Mouse (Mus musculus) ovary, postnatal 10 days (tissue): ENCODE data around the gene Htatip2.

Experiments used
- DNase-seq: peaks from one replicate; pipeline ENCODE4 v3.0.0; 2022; ENCODE audit warnings: low spot score

The Htatip2 gene

DNA sequence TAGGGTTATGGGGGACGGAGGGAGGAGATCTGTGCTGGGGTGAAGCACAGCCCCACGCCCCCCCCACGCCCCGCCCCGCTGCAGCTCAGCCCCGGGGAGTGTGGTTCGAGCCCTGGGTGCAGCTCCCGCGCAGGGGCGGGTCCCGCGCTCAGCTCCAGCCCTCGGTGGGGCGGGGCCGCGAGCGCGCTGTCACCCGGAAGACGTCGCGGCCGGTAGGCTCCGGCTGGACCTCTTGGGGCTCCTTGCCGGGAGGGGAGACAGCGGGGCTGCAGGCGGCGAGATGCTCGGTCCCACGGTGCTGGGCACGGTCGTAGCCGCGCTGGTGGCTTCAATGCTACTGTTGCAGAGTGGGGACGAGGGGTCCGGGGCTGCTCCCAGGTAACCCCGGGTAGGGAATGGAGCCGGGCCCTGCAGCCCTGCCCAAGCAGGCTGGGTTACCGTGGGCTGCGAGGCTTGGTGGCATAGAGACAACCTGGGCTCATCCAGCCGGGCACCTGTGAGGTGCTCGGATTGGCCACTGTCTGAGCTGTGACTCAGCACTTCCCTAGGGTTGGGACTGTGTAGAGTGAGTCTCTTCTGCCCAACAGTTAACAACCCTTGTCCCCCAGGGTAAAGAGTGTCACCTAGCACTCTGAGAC, at the start of gene Htatip2:
Gene Htatip2 (plus strand): TSS at position 182 of the 638 bp plus-strand sequence.
- DNase-seq, result no peak

DNA sequence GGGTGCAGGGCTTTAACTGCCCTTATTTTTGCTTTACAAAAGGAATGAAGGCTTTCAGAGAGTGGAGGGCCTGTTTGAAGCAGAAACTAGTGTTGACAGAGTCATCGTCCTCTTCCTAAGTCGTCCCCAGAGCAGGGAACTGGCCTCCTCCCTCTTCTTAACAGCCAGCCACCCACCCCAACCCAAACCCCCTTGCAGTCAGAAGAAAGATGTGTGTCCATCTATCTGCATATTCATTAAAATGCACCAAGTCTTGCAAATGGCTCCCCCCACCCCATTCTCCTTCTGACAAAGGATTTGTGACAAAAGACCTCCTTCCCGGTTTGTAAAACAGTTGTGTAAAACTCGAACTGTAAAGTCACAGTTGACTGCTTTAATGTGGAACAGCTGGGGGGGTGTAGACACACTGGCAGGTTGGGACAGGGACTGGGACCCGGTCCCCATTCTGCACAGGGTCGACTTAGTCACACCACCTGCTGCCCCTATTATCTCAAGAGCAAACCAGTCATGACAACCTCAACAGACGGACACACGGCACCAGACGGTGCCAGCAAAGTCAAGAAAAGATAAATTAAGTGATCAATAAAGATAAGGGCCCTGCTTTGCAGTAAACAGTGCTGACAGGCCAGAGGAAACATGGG, 49.4 kb upstream of the Htatip2 start:
- DNase-seq, result no peak

DNA sequence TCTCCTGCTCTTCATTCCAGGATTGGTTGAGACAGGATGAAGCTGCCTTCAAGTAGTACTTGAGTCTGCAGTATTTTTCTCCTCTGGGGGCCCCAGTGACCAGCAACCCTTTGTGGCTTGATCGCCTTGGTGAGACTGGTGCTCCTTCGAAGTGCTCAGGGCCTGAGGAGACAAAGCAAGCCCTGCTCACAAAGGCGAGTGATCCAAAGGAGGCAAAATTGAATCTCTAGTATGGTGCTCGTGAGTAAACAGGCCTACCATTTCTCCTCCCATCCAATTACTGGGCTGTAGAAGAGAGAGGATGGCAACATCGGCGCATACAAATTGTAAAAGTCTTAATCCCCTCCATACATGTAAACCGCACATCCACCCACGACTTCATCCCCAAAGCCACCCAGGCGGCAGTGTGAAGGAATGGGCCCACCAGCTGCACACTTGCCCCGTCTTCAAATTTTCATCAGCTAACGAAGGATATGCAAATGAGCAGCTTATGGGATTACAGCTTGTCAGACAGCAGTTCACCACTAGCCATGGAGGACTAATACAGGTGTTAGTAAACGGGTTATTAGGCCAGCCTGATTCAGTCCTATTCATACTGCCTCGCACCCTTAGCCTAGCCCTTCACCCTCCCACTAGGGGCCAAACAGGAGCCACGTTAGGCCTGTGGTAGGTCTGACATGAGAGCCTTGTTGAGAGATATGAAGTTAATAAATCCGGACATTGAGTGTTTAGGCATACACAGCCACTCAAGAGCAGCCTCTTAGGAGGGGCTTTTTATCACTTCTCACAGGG, 40.8 kb upstream of the Htatip2 start:
- DNase-seq, result no peak

DNA sequence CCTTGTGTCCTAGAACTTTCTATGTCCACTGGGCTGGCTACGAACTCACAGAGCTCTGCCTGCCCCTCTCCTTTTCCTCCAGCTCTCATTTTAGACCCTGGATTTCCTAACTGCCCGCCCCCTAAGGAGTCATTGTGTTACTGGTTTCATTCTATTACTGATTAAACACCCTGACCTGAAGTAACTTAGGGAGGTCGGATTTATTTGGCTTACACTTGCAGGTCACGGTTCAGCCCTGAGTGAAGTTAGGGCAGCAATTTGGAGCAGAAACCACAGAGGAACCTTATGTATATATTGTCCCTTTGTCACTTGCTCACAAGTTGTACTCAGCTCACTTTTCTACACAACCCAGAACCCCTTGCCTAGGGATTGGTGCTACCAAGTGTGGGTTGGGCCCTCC, 24.6 kb upstream of the Htatip2 start:
- DNase-seq, result no peak

DNA sequence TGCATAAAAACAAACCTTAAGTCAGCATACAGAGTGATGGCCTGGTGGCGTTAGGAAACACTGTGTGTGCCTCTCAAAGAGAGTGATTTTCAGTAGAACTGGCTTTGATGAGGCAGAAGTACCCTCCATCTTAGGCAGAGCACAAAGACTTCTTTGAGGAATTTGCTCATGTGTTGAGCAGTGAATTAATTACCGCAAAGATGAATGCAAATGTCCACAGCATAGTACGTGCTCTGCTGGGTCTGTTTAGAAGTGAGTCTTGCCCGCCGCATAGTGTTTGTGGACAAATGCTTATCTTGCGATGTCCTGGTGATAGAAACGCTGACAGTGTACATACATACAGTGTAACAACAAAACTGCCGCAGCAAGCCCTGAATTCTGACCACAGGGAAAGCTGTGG, 19.5 kb upstream of the Htatip2 start:
- no peak for DNase-seq

DNA sequence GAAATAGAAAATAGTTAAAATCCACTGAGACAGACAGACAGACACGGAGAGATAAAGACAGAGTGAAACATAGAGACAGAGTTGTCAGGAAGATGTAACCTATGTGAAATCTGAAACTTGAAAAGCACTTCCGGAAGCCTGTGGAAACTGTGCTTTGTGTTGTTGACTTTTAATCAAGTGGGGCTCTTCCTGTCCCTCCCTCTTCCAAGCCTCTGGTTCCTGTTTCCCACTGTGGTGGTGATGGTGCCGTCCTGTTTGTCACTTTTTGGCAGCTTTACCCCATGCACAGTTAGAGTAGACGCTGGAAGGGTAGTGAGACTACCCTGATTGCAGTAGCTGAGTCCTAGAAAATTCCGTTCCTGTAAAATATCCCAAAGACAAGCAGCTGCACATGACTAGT, 17.4 kb upstream of the Htatip2 start:
- DNase-seq, result no peak

DNA sequence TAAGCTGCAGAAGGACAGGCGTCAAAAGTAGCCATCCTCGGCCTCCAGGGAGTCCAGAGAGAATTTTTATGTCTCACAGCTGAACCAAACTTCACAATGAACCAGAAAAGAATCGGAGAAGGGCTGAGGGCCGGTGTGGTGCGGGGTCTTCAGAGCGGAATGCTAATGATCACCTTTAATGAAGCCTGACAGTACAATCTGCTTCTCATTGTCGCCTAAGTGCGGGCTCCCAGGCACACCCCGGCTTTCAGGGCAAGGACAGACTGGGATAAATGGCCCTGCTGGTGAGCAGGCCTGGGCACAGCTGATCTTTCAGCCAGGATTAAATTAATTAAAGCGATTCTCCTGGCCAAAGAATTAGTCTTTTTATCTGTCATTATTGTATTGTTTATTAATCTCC, 17.0 kb upstream of the Htatip2 start:
- no peak for DNase-seq

DNA sequence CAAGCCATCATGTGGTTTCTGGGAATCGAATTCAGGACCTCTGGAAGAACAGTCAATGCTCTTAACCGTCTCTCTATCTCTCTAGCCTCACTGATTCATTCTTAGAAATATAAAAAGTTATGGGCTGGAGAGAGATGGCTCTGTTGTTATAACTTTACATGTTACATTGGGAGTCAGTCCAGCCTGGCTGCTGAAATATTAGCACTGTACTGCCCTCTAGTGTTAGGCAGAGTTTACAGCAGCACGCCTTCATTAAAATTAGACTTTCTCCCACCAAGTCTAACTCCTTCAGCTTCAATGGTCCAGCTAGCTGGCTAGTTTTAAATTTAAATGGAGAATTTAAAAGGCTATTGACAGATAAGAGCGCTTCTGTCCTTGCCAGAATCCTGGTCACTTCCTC, 7.8 kb upstream of the Htatip2 start:
- no peak for DNase-seq

DNA sequence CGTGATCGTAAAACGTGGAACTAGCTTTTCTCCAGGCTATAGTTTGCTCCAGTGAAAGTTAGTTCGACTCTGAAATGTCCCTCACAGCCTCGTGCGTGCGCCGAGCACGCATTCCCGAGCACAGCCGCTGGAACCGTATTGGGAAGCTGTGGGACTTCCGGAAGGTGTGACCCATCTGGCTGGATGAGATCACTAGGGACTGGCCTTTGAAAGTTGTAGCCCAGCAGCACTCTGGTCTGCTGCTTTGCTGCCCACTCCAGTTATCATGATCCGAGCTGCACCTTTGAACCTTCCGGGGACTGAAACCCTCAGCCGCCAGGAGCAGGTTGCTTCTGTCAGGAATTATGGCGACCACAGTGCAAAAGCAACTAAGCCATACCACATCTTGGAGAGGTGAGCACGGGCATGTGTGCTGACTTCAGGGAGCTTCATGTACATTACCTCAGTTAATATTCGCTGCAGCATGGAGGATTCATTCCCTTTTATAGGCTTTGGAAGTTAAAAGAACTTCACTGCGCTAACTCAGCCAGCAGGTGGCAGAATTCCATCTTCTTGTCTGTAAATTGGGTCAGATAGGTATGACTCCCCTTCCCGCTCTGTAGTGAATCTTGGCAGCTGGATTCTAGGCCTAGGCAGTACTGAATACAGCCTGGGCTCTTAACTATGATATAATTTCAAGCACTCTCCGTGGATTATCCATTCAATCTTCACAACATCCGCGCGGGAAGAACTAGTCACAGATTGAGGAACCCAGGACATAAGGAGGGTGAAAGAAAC, 6.0 kb upstream of the Htatip2 start:
- no peak for DNase-seq

DNA sequence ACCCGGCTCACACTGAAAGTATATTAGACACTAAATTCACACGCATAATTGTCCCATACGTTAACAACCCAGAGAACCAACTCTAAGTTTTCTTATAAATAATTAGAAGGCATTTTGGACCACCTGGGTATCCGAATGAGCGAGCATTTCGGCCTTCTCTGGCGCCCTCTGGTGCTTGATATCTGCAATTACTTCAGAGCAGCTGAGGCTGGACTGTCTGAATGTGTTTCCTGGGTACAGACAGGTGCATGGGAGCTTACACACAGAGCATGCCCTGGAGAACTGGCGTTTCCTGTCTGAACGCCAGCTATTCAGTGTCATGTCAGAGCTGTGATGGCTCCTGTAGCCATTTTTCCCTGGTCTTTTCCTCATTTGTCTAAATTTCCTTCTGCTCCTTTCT, 4.1 kb upstream of the Htatip2 start:
- DNase-seq, result no peak

DNA sequence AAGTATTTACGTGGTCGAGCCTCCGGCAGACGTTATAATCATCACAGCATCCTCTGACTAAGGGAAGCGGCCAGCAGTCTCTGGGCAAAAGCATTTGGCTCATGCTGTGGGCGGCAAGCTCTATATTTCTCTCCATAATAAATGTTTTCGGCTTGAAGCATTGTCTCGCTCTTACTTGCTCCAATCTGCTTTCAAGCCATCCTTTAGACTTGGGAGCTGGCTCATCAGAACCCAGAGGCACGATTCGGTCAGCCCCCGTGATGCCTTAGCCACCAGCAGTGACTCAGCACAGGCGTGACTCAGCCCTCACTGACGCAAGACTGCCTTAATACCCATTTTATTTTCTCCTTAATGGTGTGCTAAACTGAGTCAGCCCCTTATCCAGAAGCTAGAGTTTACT, 3.7 kb downstream of the Htatip2 start:
- no peak for DNase-seq

DNA sequence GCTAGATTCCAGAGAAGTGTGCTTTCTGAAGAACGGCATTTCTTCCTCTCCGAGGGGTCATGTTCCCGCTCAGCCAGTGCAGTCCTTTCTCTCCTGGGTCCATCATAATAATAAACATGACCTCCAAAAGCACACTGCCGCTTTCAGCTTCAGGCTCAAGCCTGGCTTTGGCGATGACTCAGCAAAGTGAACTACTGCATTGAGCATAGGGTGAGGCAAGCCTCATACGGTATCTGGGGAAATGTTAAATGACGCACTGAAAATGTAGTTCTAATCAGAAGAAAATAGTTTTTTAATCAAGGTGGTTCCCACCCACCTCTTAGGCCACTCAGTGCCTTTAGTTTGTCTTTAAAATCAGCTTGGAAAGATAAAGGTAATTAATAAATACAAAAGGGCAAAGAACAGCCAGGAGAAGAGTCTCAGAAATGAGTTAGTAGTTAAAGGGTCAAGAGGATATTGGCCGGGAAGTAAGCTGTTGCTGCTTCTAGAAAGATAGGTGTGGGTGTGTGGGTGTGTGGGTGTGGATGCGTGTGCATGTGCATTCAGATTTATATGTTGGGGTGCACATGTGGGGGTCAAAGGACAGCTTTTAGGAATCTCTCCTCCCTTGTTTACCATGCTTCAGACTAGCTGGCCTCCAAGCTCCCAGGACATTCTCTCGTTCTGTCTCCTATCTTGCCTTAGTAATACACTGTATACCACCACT, 5.2 kb downstream of the Htatip2 start:
- DNase-seq, result no peak

DNA sequence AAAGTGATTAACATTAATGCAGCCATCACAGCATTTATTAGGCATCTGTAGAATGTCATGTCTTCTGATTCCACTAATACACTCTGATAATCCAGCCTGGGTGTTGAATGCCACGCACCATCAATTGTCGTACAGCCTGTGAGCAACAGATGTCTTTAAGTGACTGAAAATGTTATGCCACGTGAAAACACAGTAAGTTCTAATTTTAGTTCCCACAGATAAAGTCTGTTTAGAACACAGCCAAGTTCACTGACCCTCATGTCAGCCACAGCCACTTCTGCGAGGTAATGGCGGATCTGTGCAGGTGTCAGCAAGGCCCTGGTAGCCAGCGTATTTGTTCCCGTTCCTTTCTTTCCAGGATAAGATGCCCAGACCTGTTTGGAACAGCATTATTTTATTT, 7.3 kb downstream of the Htatip2 start:
- no peak for DNase-seq

DNA sequence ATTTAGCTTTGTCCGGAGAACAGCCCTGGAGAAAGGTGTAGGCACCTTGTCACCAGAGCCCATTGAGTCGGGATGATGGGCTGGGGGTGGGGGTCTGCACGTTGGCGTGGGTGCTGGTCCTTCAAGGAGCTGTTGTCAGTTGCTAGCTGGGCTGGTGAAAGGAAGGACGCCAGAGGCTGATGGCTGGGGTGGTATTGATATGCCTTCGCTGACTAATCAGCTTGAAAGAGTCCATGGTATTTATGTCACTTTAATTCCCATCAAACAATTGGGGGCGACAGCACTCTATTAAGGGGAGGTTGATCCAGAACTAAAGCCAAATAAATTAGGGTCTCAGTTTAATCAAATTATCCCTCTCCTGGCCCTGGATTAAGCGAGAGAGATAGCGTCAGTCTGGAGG, 9.6 kb downstream of the Htatip2 start:
- DNase-seq, result no peak

DNA sequence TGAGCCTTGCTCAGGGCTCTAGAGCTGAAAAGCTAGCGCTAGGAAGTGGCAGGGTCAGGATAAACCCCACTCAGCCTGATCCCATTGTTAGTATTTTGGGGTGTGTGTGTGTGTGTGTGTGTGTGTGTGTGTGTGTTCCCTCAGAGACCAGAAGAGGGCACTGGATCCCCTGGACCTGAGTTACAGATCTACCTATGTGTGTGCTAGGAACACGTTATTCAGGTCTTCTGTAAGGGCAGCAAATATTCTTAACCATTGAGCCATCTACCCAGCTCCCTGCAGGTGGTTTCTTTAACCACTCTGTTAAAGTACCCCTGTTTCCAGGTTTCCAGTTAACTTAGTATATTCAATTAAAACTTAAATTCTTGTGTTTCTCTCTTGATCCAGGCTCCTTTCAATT, 15.5 kb downstream of the Htatip2 start:
- DNase-seq, result no peak

DNA sequence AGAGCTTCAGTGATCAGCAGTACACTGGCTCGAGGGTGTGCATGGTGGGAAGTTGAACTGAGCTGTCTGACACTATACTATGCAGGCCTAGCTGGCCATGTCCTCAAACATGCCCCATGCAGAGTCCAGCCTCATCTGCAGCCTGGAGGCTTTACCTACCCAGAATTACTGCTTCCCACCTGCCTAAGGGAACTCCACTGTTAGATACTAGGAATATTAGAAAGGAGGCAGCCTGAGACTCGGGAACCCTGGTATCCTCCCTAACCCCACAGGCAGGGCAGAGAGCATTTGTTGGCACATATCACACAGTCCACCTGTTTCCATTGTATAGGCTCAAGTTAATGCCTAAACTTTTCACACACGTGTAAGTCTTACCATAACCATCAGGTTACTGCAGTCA, 18.7 kb downstream of the Htatip2 start:
- DNase-seq, result no peak

DNA sequence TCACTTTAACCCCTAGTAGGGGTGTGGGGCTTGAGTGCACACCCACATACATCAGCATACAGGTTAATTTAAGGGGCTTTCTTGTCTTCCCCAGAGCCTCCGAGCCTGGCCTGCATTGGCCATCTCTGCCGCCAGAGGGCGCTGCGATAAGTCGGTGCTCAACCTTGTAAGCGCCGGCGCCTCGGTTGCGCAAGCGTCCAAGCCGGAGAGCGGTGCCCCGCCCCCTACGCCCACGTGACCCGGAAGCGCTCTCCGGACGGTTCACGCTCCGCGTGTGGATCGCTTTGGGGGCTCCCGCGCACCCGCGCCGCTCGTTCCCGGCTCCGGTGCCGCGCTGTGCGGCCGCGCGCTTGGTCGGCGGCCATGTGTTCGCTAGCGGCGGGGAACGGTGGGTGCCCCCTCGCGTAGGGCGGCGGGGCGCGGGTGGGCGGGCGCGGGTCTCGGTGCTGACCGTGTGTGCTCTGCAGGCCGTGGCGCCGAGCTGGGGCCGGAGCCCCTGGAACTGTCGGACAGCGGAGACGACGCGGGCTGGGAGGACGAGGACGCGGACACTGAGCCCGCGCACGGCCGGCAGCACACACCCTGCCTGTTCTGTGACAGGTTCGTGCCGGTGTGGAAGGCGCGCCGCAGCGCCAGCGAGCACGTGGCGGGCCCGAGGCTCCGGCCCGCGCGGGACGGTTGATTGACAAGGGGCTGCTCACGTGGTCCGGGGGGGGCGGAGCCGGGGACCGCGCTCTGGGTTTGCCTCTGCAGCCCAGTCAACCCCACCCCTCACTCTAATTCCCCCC, 19.4 kb downstream of the Htatip2 start, which contains the start of gene Prmt3:
Gene Prmt3 (plus strand): TSS at position 233 of the 788 bp plus-strand sequence.
- DNase-seq, result peak; percentile 93

DNA sequence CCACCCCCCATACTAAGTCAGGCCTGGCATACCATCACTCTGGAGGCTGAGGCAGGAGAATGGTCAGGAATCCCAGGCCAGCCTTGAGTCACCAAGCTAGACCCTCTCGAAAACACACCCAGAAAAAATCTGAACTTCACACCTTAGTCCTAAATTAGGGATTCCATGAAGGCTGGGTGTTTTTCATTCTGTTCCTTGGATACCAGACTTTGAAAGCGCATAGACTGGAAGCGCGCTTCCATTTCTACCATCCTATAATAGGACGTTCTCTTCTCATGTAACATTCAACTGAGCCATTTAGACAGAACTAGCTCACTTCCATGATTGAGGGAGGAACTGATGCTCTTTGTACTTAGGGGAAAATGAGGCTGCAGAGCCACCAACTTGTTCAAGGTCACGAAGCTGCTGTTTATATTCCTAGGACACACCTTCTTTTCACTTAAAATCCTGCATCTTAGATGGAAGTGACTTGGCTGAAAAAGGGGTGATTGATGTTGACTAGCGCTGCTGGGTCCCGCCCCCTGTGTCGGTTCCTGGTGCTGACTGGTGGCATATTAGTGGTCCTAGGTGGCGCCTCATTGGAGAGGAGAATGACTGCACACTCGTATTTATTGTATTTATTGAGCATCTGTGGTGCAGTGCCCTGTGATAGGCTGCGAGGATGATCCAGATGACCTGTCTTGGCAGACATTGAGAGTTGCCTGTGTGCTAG, 20.1 kb downstream of the Htatip2 start:
- no peak for DNase-seq

DNA sequence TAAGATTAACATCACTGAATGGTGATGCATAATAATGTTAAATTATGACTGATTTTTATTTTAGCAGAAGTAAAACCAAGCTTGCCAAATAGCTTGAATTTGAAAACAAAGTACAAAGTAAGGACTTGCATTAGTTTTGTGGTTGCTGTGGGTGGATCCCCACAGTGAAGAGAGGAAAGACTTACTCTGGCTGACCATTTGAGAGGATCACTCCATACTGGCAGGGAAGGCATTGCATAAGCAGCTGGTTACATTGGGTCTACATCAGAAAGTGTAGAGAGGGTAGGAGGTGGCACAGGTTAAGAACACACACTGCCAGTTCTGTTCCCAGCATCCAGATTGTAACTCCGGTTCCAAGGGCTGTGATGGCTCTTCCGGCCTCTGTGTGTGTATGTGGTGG, 24.1 kb downstream of the Htatip2 start:
- DNase-seq, result no peak

DNA sequence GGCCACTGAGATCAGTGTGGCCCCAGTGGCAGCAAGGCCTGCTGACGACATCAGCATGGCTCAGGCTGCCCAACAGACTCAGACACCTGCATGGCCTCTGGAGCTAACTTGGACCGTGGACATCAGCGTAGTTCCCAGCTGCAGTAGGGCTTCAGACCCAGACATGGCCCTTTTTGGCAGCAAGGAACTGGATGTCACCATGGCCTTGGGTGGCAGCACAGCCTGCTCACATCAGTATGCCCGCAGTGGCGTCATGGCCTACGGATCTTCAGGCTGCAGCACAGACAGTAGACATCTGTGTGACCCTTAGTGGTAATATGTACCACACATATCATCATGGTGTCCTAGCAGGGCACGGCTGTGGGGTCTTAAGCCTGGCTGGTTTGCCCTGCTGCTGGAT, 26.2 kb downstream of the Htatip2 start:
- no peak for DNase-seq
